Mouse (Mus musculus): ENCODE measurements around the gene Gm20518. TPM values are rescaled to one million over a fixed set of nuclear protein-coding genes. Genes with fewer than 3 reads are reported as not detected.

Gene Gm20518
- polyA plus RNA-seq, 1 experiment, result 0.48 TPM

DNA sequence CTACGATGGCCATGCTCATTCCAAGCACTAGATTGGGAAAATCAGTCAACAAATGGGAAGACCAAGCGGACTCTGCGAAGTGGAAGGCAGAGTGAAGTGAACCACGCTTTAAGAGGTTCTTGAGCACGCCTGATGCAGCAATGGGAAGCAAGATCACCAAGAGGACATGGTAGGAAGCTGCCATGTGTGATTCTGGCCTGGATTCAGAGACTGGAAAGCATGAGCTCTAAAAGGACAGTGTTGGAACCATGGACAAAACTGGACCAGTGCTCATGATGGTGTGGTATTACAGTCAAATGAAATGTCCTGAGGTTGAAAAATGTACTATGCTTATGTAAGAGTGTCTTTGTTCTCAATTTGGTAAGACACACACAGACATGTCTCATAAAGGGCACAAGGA, 40.1 kb downstream of the Gm20518 start:
- no peak for DNase-seq (ENCODE audit: low read depth, low spot score)
- WGBS, result 97% methylated on average over 5 of the region's 5 CpGs

DNA sequence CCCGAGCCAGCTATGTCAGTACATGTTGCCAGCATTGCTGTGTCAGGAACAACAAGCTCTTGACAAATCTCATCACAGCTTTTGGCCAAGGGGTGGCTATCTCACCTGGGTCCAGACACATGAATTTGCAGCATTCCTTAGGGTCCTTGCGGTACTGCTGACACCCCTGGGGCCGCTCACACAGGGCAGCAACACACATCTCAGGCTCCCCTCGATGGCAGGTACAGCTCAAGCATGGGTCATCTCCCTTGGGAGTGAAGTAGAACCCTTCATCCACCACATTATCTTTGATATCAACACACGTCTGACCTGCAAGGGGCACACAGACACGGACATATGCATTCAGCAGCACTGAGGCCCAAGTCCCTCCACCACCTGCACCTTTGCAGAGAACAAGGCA, 42.0 kb downstream of the Gm20518 start:
- no peak for DNase-seq (ENCODE audit: low read depth, low spot score)
- WGBS, result 83% methylated on average over 6 of the region's 6 CpGs

DNA sequence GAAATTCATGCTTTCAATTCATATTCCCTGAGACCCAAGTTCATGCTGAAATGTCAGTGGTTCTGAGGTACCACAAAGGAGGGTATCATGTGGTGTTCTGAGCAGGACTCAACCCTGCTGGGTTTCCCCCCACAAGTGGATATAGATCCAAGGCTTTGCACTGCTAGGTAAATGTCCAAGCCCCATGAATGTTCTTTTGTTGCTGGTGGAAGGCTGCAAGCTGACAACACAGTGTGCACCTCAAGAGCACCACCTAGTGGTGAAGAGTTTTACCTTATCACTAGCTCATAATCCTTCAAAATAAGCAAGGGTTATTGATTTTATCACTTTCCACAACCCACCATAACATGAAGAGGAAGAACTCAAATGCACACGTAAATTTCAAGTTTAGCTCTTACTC, 42.5 kb downstream of the Gm20518 start:
- DNase-seq (ENCODE audit: low read depth, low spot score), result no peak
- WGBS, result 16% methylated on average over 1 of the region's 1 CpGs

DNA sequence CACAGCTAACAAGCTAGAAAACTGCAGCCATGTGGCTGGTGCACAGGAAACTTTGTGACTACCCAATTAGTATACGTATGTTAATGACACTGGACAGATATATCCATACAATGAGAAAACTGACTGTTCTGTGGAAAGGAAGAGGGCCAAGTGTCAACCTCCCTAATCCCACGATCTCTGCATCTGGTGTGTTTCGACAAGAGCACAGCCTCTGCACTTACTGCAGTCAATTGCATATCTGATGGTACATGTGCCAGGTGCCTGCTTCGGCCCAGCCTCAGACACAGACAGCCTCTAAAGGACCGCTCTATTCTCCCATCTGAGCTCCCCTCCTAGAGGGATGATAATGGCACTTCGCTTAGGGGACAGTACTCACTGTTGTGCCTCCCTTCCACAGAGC, 43.0 kb downstream of the Gm20518 start:
- DNase-seq (ENCODE audit: low read depth, low spot score), result no peak
- whole genome bisulfite sequencing, result 97% methylated on average over 6 of the region's 6 CpGs

DNA sequence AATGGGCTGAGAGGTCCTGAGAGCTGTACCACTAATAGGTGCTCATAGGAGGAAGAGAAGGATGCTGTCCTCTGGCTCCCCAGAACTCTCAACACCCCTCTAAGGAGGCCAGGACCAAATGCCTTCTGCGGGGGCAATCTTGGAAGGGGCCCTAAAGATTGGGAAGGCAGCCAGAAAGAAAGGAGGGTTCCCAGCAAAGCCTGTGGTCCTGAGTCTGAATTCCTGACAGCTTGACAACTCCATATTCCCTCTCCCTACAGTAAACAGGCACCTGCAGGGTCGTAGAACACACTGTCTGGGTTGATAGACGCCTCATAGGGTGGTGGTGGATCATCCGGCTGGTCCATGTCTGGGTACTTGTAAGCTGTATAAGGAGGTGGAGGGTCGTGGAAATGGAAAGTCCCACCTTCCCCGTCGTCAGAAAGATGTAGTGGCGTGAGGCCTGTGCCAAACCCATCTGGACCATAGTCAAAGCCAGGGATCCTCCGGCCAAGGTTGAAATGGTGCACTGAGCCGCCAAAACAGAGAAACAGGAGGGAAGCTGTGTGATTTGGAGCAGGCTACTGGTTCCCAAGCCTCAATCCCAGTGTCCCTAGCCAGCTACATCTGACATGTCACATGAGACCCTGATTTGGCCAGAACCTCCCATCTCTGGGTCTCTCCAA, 47.6 kb downstream of the Gm20518 start:
- DNase-seq (ENCODE audit: low read depth, low spot score), result no peak
- 85% methylated on average over 10 of the region's 10 CpGs for WGBS

DNA sequence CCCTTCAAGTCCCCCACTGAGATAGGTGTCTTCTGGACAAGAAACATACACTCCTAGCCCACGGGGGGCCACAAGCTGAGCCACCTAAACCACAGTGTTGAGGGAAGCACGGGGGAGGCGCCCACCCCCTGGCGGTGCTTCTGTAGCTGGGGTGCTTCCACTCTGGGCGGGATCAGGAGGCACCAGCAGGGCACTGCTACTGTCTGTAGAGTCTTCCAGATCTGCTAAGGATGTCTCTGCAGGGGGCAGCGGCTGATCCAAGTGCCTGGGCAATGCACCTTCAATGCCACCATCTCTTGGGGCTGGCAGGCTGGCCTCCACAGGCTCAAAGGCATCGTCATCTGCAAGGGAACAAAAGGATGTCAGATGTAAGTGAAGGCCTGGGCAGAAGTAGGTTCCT, 49.0 kb downstream of the Gm20518 start:
- DNase-seq (ENCODE audit: low read depth, low spot score), result no peak
- WGBS, result 94% methylated on average over 7 of the region's 7 CpGs

DNA sequence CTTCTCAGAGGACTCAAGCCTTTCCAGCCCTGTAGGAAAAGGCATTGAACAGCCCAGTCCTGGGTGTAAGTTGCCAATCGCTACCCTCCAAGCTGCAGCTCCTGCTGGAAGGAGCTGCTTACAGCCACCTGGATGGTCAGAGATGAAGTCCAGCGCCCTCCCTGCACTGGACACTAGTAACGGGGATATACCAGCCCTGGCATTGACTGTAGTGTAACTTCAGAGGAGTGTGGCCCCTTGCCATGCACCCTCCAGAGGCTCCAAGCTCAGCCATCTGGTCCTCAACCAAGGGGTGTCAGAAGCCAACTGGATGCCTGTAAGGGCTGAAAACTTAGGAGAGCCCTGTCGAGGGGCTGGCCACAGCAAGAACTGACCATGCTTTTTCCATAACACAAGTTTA, 51.5 kb downstream of the Gm20518 start:
- 85% methylated on average over 4 of the region's 4 CpGs for WGBS
- DNase-seq (ENCODE audit: low read depth, low spot score), result no peak

DNA sequence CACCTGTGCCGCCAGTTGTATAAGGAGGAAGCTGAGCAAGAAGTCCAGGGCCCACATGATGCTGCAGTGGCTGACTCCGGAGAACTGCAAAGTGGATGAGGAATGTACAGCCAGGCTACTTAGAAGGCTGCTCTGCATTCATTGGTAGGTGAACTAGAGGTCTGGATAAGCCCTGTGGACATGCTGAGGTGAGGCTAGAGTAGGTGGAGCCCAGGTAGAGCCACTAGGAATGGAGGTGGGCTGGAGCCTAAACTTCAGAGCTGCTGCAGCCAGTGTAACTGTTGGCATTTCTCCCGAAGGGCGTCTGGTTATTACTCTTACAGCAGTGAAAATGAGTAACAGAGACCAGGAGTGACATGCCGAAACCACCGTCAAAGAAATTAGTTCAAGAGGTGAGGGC, 53.4 kb downstream of the Gm20518 start, which contains the start of gene Car15:
TSS of gene Car15 (minus strand) at position 314 of the 400 bp plus-strand sequence.
- 58% methylated on average over 6 of the region's 6 CpGs for WGBS

DNA sequence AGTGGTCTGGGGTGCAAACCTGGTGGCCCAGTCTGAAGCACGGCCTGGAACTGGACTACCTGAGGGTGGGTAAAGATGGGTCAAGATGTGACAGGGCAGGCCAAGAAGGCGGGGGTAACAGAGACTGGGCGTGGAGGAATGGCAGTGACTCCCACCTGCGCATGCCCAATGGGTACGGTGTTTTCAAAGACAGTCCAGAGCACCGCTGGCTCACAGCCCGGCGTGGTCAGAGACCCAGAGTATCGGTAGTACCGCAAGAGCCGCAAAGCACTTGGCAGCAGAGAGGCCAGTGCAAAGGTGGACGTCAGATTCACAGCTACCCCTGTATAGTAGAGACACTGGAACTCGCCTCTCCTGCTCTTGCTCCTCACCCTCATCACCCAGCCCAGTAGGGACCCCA, 56.0 kb downstream of the Gm20518 start:
- 44% methylated on average over 13 of the region's 13 CpGs for WGBS
- DNase-seq (ENCODE audit: low read depth, low spot score), result no peak

More for the DNA sequence above, 53.4 kb downstream of the Gm20518 start, which contains the start of gene Car15:
- no peak for DNase-seq (ENCODE audit: low read depth, low spot score)

DNA sequence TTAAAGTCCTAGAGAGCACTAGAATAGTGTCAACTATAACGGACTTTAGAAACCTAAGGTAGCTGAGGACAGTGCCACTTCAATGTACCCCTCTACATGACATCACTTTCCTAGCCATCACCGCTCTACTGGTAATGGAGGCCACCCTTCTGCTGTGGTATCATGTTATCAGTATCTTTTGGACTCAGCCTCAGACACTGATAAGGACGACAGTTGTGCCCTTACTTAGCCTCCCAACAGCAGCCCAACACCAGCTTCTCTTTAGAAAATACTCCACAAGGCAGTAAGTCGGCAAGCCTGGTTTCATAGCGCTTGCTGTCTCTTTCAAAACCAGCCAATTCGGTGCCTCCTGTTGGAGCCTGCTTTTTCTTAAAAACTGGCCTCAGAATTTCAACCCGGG, 56.9 kb downstream of the Gm20518 start:
- no peak for DNase-seq (ENCODE audit: low read depth, low spot score)

DNA sequence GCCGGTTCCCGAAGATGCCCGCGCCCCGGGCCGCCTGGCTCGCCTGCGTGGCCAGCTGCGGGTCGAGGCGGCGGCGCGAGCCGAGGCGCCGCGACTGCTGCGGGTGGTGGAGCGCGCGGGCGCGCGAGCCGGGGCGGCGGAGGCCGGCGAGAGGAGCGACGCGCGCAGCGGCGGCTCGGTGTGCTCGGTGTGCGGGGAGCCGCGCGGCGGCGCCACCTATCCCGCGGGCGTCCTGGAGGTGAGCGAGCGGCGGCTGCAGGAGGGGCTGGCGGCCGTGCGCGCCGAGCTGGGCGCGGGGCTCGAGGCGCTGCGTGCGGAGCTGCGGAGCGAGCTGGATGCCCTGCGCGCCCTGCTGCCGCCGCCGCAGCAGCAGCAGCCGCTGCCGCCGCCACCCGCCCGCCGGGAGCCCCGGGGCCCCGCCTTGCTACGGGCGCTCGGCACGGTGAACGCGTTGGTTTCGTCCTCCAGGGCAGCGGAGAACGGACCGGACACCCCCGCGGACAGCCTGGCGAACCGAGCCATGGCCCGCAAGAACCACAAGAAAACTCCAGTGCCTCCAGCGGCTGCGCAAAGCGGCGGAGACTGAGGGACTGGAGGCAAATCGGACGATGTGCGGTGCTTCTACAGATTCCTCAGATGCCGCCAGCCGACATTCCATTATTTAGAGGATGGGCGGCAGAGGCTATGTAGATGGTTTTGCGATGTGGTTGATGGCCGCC, 57.6 kb downstream of the Gm20518 start:
- 2% methylated on average over 83 of the region's 103 CpGs for WGBS
- DNase-seq (ENCODE audit: low read depth, low spot score), result no peak

More for the DNA sequence above, 56.9 kb downstream of the Gm20518 start:
- 54% methylated on average over 7 of the region's 7 CpGs for WGBS

DNA sequence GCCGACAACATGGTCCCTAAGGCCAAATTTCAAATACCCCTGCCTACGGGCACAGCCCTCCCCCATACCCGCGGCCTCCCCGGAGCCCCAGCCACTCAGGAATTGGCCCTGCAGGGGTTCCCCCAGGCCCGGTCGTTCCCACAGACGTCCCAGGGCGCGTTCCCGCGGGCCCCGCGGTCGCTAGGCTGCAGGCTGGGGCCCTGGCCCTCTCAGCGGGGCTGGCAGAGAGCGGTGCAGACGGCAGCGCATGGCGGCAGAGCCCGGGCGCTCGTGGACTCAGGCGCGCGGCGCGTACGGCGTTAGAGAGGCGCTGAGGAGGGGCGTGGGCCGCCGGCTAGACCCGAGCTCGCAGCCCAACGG, 58.2 kb downstream of the Gm20518 start:
- no peak for DNase-seq (ENCODE audit: low read depth, low spot score)
- under 1% methylated on average over 37 of the region's 37 CpGs for WGBS

DNA sequence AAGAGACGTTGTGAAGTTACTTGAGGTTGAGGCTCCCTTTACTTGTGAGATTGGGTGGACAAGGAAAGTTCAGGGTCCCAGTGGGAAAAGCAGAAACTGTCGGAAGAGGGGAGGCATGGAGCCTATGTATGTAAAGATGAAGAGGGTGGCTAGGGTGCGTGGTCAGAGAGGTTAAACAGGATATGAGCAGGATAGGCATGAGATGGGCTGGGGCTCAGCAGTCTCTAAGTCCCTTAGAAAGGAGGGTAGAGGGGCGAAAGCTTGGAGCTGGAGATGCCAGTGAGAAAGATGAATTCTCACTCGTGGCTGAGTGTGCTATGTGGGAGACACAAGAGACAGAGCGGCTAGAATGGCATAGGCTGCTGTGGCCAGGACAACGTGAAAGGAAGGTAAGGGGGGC, 58.6 kb downstream of the Gm20518 start, which contains the start of gene B830017H08Rik:
TSS of gene B830017H08Rik (plus strand) at position 301 of the 400 bp plus-strand sequence.
- WGBS, result 37% methylated on average over 7 of the region's 7 CpGs
- no peak for DNase-seq (ENCODE audit: low read depth, low spot score)

DNA sequence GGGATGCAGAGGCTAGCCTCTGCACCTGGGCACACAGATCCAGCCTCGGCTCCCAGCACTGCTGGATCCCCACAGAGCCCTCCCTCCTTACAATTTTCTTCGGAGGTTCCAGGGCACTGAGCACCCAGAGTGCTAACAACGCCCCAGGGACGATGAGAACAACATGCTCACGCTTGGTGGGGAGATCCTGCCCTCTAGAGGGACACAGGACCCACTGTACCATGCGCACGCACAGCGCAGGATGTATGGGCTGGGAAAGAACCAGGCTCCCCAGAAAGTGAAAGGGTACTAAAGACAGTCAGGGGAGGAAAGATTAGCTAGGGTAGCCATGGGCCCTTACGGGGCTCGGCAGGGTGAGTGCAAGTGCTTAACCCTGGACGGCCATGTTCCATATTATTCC, 59.7 kb downstream of the Gm20518 start:
- 15% methylated on average over 11 of the region's 11 CpGs for WGBS
- DNase-seq (ENCODE audit: low read depth, low spot score), result no peak

DNA sequence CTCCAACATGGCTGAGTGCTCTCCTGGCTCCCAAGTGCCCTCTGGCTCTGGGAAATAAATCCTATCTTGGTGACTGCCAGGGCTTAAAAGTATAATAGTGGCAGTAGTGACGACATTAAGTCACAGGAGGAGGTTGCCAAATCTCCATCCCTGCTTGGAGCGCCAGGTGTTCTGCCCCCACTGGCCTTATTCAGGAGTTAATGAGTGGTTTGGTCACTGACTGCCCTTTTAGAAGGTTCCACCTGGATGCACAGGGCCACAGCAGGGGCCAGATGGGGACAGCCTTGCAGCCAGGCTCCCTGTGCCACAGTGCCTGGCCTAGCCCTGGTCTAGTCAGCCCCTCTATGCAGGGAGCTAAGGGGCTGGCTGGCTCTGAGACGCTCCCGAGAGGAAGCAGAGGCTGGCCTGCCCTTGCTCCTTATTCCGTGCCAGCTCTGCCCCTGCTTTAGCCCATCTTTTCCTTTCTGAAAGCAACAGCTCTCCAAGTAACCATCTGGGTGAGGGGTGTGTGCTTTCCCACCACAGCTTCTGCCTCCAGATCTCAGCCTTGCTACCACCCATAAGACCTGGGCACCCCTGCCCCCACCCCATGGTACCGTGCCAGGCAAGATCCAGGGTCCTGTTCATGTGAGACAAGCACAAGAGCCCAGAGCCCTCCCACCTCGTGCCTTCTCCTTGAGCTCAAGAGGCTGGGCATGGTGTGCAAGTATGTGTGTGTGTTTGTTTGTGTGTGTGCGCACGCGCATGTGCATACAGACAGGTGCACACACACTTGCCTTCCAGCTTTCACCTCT, 60.9 kb downstream of the Gm20518 start:
- no peak for DNase-seq (ENCODE audit: low read depth, low spot score)
- 68% methylated on average over 10 of the region's 10 CpGs for WGBS

DNA sequence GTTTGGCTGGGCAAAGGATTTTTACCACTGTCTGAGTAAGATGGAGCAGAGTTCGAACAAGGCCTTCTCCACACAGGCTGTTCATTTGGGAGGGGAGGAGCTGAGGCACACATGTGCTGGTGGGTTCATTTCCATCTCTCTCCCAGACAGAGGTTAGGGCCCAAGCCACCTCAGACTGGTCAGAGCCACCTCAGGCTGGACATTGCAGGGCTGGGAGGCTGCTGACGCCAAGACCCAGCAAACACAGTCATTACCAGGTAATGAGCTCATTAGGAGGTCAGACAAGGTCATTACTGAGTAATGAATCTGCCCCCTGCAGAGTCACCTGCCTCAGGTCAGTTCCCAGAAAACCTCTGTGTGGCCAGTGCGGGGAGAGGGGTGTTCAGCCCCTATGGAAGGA, 62.6 kb downstream of the Gm20518 start:
- no peak for DNase-seq (ENCODE audit: low read depth, low spot score)
- WGBS, result 75% methylated on average over 3 of the region's 3 CpGs

DNA sequence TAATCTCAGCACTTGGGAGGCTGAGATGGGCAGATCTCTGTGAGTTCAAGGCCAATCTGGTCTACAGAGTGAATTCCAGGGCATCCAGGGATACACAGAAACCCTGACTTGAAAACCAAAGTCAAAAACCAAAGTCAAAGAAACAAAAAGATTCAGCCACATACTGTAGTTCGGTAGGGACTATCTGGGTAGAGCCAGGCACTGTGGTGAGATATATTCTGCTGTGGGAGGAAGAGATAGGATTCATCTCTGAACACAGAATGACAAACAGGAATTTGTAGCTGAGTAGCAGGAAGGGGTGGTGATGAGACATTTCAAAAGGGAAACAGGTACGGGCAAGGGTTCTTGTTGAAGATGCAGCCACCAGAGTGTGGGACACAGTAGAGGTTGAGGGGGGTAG, 63.2 kb downstream of the Gm20518 start:
- 88% methylated on average over 2 of the region's 2 CpGs for WGBS
- DNase-seq (ENCODE audit: low read depth, low spot score), result no peak

DNA sequence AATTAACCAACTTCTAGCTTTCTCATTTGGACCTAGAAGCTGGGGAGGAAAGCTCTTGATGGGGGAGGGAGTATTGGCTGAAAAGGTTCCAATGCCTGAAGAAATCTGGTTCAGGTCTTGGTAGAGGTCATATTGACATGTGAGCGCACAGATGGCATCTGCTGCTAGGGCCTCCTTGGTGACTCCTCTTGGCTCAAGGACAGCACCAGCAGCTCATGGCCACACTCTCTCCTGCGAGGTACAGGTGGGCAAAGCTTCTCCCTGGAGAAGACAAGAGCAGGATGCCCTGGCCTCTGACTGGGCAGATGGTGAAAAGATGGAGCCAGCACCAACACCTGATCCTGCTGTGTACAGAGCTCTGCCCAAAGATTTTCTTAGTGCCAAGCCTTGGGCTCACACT, 65.0 kb downstream of the Gm20518 start:
- 72% methylated on average over 2 of the region's 2 CpGs for WGBS
- no peak for DNase-seq (ENCODE audit: low read depth, low spot score)

DNA sequence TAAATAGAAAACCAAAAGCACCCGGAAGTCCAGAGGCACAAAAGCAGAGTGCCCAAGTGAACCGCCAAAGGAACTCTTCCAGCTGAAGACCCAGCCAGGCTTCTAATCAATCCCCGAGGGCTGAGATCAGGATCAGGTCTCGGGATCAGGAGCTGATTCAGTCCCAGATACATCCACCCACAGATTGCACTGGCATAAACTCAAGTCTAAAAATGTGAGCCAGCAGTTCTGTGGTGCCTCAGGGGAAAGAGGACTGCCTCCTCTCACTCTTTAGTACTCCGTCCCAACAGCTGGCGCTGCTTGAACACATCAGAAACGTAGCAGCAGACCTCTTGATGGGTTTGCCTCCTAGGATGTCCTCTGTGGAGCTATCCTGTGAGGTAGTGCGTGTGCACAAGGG, 74.9 kb downstream of the Gm20518 start:
- whole genome bisulfite sequencing, result 87% methylated on average over 8 of the region's 8 CpGs
- DNase-seq (ENCODE audit: low read depth, low spot score), result no peak
